Mouse (Mus musculus) CD4-positive, CD25-positive, alpha-beta regulatory T cell, adult 9 weeks (primary cell): Measurements from ENCODE around the gene Gm21541. TPM values are rescaled to one million over a fixed set of nuclear protein-coding genes. Genes with fewer than 3 reads are reported as not detected.

ENCODE experiments used
- polyA plus RNA-seq: library from polyadenylated mRNA; unstranded; fragments of 100-300 nt; shearing (Covaris generic); gene quantifications from one replicate; pipeline ENCODE4 v1.2.1, GENCODE M21; 2017

Gene Gm21541
- not detected for polyA plus RNA-seq

DNA sequence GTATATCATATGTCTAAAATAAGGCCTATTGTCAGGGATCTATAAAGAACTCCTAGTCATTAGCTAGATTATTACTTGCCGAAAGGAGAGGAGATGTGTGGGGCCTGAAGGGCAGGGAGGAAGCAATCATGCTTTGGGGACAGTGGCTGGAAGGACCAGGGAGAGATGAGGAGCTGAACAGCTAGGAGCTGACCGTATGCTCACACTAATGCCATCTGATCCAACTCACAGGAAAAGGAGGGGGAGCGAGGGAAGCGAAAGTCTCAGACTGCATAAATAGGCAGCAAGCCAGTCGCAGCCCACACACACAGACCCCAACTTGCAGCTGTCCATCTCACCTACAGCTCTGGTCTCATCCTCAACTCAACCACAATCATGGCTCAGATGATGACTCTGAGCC is at the start of gene Gm21541:
Gene Gm21541 (plus strand): TSS at position 301 of the 400 bp plus-strand sequence.

DNA sequence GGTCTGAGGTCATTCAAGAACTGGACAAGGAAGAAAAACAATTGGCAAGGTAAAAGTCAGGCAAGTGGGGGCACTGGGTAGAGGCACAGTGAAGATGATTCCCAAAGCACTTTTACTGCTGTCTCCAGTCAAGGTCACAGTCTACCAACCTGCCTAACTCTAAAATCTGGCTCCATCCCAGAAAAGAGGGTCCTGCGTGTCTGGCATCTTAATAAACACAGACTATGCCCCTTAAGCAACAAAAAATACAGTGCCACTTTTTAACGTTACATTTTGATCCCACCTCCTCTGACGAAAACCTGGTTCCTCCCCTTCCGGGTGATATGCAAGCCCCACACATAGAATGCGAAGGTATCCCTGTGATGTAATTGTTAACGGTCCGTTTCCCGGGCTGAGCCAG is 37.9 kb downstream of the Gm21541 start, which contains the start of gene Gm20878:
Gene Gm20878 (plus strand): TSS at position 301 of the 400 bp plus-strand sequence.

Other genes starting within 250 kb of the Gm21541 start
- not detected for gene Cntfr, start 206.5 kb upstream of the Gm21541 start, polyA plus RNA-seq
- 11.0 TPM for gene Il11ra1, start 203.6 kb upstream of the Gm21541 start, polyA plus RNA-seq
- 54.5 TPM for gene Rpp25l, start 190.1 kb upstream of the Gm21541 start, polyA plus RNA-seq
- gene Dctn3, start 180.4 kb upstream of the Gm21541 start, polyA plus RNA-seq, result 146 TPM
- not detected for gene Arid3c, start 172.5 kb upstream of the Gm21541 start, polyA plus RNA-seq
- gene Galt, start 148.4 kb upstream of the Gm21541 start, polyA plus RNA-seq, result 81.6 TPM
- 57.2 TPM for gene Sigmar1, start 147.5 kb upstream of the Gm21541 start, polyA plus RNA-seq
- gene Ccl27a, start 129.4 kb upstream of the Gm21541 start, polyA plus RNA-seq, result 9.7 TPM
- 2.1 TPM for gene Gm20878, start 38.0 kb downstream of the Gm21541 start, polyA plus RNA-seq
- gene Fam205a4, start 62.4 kb downstream of the Gm21541 start, polyA plus RNA-seq, result 0.10 TPM
- gene Gm21093, start 131.1 kb downstream of the Gm21541 start, polyA plus RNA-seq, result not detected
- not detected for gene Gm3893, start 187.6 kb downstream of the Gm21541 start, polyA plus RNA-seq
- not detected for gene Gm13304, start 211.2 kb downstream of the Gm21541 start, polyA plus RNA-seq
- gene Gm13306, start 249.8 kb downstream of the Gm21541 start, polyA plus RNA-seq, result not detected